Mouse (Mus musculus): ENCODE measurements around the gene Fggy.

Gene Fggy

DNA sequence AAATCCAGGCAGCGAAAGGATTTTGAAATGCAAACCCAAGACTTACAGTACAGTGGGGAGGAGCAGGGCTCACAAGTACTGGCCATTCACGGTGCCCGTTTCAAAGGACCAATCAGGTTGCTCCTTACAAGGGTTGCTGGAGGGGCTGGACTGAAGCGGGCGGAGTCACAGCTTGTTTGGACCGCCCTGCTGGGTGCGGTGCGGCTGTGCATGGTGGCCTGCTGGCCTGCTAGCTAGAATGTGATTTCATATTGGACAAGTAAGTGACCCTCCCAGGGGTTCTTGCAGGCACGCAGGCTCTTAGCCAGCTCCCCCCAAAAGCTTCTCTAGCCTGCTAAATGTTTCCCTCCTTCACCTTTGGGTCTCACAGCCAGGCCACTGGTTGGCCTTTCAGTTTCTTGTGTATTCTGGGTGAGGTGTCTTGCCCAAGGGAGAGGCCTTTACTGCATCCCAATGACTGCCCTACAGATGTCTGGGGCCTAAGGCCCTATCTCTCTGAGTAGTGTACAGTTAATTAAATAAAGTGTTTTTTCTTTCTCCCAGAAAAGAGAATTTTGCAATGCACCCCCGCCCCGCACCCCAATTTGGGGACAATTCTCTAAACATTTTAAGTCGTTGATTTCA is at the start of gene Fggy:
Gene Fggy, plus strand, starts transcription at position 175 of the 624 bp plus-strand sequence.
- in situ Hi-C loops (cut with MboI; ENCODE audit: low pct_unique_long_range_greater_than_20kb in 1 of 2, low sequenced_read_pairs in 2 of 2, unreplicated experiment in 1 of 2), result loop anchor here in 1 of 2 experiments (25.0 kb wide), 1 partner anchor 545 kb away; no protein-coding TSS in a partner anchor

DNA sequence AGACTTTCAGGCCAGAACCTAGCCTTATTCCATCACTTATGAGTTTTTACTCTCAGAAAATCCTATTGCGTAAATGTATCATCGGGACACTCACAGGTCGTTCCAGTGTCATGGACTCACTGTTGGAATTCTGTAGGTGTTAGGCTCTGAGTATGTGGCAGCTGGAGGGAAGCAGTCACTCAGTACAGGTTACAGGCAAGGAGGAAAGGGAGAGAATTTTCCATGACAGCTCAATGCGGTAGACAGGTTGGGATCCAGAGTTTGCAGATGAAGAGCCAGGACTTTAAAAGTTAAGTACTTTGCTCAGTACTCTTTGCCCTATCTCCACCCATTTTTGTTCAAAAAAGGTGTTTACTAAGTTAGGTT is 49.4 kb upstream of the Fggy start:
- in situ Hi-C loops (cut with MboI; ENCODE audit: low pct_unique_long_range_greater_than_20kb in 1 of 2, low sequenced_read_pairs in 2 of 2, unreplicated experiment in 1 of 2), result no loop called here

DNA sequence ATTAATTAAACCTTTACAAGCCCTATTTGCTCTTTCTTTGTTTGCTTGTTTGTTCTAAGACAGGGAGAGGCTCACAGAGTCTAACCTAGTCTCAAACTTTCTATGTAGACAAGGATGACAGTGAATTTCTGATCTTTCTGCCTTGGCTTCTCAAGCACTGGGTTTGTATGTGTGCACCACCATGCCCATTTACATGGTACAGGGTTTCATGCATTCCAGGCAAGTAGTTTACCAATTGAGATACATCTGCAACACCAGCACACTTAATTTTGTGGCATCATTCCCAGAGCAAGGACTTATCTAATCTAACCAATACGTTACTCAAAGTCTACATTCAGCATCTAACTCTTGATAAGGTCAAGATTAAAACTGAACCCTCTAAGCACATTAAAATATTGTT is 38.9 kb upstream of the Fggy start:
- in situ Hi-C loops (cut with MboI; ENCODE audit: low pct_unique_long_range_greater_than_20kb in 1 of 2, low sequenced_read_pairs in 2 of 2, unreplicated experiment in 1 of 2), result no loop called here

DNA sequence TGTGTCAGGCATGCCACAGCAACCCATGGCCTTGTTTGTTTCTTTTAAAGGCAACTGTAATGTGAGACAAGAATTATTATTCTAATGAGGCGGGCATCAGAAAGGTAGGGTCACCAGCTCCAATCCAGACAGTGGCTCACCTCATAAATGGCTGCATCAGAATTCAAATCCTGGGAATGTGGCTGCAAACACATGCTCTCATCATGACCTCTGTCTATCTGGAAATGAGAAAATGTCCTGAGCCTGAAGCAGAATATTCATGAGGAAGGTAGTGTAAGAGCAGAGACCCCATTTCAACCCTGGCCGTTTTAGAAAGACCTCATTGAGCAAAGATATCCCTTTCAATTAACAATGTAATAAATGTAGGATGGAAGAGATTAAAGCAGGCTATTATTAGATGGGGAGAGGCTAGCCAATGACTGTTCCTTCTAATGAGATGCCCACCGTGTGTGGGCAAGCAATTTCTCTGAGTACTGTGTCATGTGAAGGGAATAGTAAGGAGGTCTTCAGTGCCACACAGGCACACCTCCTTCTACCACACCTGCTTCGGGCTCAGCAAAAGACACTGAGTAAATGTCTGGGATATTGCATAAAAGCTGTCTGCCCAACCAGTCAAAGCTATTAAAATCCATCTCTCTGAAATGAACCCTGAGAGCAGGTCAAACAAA is 37.2 kb upstream of the Fggy start:
- in situ Hi-C loops (cut with MboI; ENCODE audit: low pct_unique_long_range_greater_than_20kb in 1 of 2, low sequenced_read_pairs in 2 of 2, unreplicated experiment in 1 of 2), result no loop called here

DNA sequence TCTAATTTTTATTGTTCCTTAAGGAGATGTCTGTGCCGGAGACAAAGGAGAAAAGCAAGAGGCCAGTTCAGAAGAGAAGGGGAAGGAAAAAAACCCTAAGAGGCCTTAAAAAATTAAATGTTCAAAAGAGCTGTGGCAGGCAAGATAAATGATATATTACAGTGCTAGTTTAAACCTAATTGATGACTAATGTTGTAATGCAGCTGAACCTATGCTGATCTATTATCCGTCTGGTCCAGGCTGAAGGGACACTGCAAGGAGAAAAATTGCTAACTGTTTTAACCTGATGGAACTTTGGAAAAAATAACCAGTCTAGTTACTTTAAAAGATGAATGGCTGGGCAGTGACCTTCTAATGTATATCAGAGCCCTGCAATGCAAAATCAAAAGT is 36.7 kb upstream of the Fggy start:
- in situ Hi-C loops (cut with MboI; ENCODE audit: low pct_unique_long_range_greater_than_20kb in 1 of 2, low sequenced_read_pairs in 2 of 2, unreplicated experiment in 1 of 2), result no loop called here

DNA sequence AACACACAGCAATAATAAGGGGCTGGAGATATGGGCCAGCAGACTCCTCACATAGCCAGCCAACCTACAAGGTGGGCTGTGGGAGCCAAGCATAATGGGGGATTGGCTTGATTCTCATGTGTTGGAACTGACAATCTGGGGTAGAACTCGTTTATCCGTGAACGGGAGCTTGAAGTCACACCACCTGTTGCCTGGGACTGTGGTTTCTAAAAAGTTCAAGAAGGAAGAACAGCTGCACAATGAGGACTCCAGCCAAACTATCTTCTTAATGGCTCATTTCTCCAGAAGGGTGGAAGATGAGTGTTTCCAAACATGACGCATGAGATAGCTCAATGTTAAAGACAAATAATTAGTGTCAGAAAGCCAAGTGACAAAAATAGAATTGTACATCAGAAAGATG is 30.7 kb upstream of the Fggy start:
- in situ Hi-C loops (cut with MboI; ENCODE audit: low pct_unique_long_range_greater_than_20kb in 1 of 2, low sequenced_read_pairs in 2 of 2, unreplicated experiment in 1 of 2), result no loop called here

DNA sequence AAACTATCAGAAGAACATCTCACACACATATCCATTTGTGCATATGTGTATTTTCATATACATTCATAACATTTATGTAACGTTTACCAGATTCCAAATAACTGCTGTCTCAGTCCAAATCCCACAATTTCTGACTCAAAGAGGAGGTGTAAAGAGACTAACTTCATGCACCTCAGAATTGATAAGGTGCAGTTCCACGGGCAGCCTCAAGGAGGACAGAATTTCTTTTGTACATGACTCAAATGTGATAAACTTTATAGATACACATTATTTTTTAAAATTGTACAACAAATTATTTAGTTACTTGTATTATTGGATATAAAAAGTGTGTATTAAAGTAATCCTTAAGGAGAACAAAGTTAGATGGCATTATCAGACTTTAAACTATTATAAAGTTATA is 26.6 kb upstream of the Fggy start:
- in situ Hi-C loops (cut with MboI; ENCODE audit: low pct_unique_long_range_greater_than_20kb in 1 of 2, low sequenced_read_pairs in 2 of 2, unreplicated experiment in 1 of 2), result no loop called here

DNA sequence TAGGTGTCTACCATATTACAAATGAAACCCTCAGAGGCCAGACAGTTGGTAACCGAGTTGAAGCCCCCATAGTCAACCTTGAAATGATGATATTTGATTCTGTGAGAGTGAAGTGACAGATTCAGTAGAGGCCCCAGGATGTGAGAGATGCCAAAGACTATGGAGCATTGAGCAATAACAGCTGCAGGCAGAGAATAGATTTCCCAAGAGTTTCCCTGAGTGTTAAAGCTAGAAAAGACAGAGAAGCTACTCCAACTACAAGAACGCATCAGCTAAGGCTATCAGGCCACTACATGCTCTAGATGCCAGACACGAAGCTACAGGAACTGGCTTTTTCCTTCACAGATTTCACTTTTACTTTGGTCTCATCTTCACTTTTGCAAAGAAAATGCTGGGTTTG is 23.4 kb upstream of the Fggy start:
- in situ Hi-C loops (cut with MboI; ENCODE audit: low pct_unique_long_range_greater_than_20kb in 1 of 2, low sequenced_read_pairs in 2 of 2, unreplicated experiment in 1 of 2), result no loop called here

DNA sequence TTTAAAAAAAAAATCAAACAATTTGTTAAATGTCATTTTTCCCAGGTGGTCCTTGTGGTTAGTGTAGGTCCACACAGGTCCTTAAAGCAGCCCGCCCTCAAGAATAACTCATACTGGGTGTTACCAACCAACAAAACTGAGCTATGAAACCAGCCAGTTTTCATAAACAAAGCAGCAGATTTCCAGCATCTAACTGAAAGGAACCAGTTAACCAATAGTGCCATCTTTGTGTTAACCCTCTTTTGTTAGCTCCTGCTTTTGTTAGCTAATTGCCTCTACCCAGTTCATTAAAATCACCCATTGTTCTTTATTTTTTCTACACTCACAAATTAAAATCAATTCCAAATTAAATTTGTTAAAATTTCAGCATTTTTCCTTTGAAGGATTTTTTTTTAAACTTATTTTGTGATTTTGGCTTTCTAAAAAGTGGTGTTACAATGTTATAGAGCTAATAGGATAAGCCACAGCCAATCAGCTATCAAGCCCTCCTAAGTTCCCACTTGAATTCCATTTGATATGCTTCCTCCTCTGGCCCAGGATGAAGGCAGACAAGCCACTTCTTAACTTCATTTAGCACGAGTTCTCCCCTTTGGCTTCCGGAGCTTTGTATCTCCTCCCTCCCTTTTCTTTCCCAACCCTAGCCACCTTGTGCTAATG is 15.8 kb upstream of the Fggy start:
- in situ Hi-C loops (cut with MboI; ENCODE audit: low pct_unique_long_range_greater_than_20kb in 1 of 2, low sequenced_read_pairs in 2 of 2, unreplicated experiment in 1 of 2), result no loop called here

DNA sequence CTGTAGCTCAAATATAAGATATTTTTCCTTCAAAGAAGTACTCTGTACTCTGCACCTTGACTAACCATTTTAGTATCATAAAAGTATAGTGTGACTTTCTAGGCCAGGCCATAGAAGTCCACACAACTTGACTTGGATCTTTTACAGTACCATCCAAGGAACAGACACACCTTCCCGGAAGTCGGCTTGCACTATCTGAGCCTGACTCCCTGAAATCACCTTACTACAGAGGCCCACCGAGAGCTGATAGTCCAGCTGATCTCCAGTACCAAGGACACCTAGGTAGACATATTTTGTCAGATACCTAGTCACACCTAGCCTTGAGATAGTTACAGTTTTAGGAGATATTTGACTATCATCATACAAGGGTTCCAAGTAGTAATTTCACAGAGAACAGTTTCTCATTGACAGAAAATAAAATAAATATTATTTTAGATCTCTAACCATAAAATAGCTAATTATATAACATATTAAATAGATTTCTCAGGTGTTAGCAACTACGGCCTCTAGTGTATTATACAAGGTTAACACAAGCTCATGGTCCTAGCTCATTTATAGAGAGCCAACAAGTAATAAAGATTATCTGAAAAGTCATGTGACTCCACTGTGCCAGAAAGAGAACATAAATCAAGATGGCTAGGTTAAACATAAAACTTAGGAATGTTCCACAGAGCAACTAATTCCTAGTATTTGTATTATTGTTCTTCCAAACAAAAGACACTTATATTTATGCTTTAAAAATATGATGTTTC is 15.1 kb upstream of the Fggy start:
- in situ Hi-C loops (cut with MboI; ENCODE audit: low pct_unique_long_range_greater_than_20kb in 1 of 2, low sequenced_read_pairs in 2 of 2, unreplicated experiment in 1 of 2), result no loop called here

DNA sequence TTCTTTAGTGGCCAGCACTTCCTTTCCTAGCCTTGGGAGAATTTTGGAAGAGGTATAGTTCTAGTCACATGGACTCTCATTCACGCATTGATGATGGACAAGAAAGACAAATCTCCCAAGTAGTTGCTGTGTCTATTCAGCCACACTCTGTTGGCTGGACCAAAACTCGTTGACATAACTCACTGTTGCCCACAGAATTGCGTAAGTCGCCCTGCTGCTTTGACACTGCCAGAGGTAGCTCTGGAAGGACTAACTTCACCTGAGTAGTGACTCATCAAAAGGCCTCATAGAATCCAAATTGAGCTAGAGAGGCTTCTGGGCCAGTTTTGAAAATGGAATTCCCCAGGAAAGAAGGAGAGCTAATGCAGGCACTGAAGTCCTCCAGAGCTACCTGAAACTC is 13.8 kb upstream of the Fggy start:
- in situ Hi-C loops (cut with MboI; ENCODE audit: low pct_unique_long_range_greater_than_20kb in 1 of 2, low sequenced_read_pairs in 2 of 2, unreplicated experiment in 1 of 2), result no loop called here

DNA sequence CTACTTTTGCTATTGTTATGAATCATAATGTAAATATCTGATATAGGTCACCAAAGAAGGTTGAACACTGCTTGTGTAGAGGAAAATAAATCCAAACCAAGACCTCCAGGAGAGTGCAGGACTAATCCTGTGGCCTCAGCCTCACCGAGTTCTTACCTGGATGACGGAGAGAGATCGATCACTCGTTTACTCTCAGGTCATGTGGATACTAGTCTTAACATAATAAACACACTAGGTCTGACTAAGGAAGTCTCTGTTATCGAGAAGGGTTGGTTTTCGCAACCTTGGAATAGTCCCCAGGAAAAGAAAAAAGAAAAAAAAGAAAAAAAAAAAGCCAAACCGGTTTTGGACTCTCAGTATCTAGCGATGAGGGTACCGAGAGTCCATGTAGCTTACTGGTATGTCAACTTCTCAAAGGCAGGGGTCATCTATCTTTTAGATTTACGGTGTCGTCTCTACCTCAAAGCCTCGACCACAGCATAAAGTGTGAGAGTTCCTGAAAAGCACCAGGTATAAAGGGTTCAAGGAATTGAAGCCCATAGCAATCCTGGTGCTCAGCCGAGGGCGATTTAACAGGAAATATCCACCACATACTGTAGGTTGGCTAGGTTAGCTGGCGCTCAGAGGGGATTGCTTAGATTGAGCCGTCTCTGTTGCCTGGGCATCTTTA is 509 bp upstream of the Fggy start:
- in situ Hi-C loops (cut with MboI; ENCODE audit: low pct_unique_long_range_greater_than_20kb in 1 of 2, low sequenced_read_pairs in 2 of 2, unreplicated experiment in 1 of 2), result loop anchor here in 1 of 2 experiments (25.0 kb wide), 1 partner anchor 544 kb away; no protein-coding TSS in a partner anchor

DNA sequence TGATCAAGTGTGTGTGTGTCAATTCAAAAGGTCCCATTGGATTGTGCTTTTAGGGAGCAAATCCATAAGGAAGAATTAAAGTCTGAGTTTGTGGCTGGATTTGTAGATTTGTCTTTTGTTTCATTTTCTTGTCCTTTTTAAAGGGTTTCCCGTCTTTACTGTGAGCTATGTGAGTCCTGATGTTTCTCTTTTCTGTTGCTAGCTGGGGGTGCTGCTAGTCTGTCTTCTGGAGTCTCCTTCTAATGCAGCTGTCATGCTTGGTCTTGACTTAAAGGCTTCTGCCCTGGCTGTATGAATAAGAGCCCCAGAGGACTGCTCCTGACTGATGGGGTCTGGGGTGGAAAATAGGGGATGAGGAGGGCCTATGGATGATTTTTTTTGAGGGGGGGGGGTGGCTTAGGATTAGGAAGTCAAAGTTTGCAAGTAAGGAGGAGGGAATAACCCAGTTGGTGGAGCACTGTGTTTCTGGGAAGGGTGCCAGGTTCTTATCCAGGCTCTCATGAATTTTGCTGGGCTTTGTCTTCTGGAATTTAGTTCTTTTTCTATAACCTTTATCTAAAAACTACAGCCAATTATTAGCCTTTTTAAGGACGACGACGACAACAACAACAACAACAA is 1.1 kb downstream of the Fggy start:
- in situ Hi-C loops (cut with MboI; ENCODE audit: low pct_unique_long_range_greater_than_20kb in 1 of 2, low sequenced_read_pairs in 2 of 2, unreplicated experiment in 1 of 2), result loop anchor here in 1 of 2 experiments (25.0 kb wide), 1 partner anchor 546 kb away; no protein-coding TSS in a partner anchor

DNA sequence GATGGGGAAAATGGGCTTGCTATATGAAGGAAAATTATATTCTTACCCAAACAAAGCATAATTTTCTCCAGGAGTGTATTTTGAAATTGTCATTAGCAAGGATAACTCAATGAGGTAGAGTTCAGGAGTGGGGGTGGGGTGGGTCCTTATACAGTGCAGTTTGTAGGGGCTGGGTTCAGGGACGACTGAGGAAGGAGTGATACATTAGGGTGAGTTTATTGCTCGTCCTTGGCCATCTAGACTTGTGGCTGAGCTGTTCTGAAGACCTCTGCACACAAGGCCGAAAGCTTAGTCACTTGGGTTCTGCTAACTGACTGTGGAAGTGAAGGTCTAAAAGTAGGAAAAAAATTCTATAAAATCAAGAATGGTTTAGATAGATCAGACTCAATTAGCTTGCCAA is 14.3 kb downstream of the Fggy start:
- in situ Hi-C loops (cut with MboI; ENCODE audit: low pct_unique_long_range_greater_than_20kb in 1 of 2, low sequenced_read_pairs in 2 of 2, unreplicated experiment in 1 of 2), result loop anchor here in 1 of 2 experiments (25.0 kb wide), 1 partner anchor 559 kb away; no protein-coding TSS in a partner anchor

DNA sequence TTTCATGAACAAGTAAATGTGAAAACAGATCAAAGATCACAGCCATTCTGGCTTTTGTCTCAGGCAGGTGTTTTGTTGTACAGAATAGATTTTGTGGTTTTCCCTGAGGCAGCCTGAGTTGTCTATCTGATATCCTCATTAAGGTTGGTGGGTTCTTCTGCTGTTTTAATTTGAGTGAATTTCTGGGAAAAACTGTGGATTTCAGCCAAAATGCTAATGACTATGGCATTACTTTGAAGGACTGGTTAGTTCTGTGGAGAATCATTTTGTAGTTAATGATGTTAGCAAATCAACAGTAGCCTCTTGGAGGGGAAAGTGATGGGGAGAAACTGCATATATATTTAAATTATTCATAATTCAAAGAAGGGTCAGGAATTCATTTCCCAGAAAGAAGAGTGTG is 16.4 kb downstream of the Fggy start:
- in situ Hi-C loops (cut with MboI; ENCODE audit: low pct_unique_long_range_greater_than_20kb in 1 of 2, low sequenced_read_pairs in 2 of 2, unreplicated experiment in 1 of 2), result loop anchor here in 1 of 2 experiments (25.0 kb wide), 1 partner anchor 561 kb away; no protein-coding TSS in a partner anchor

DNA sequence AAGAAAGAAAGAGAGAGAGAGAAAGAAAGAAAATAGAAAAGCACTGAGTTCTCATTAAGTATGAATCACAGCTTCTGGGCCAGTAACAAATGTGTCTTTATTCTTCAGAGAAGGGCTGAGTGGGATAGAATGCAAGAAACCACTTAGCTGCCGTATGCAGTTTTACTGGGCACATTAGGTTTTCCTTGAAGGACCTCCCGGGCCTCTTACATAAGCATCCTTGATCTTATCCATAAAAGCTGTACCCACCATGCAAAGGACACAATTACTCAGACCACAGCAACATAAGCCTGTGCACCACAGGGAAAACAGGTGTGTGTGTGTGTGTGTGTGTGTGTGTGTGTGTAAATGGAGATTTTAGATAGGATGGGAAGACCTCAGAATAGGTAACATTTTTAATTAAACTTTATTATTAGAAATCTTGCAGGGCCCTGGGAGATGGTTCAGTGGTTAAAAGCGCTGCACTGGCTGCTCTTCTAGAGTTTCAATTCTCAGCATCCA is 18.2 kb downstream of the Fggy start:
- in situ Hi-C loops (cut with MboI; ENCODE audit: low pct_unique_long_range_greater_than_20kb in 1 of 2, low sequenced_read_pairs in 2 of 2, unreplicated experiment in 1 of 2), result no loop called here

DNA sequence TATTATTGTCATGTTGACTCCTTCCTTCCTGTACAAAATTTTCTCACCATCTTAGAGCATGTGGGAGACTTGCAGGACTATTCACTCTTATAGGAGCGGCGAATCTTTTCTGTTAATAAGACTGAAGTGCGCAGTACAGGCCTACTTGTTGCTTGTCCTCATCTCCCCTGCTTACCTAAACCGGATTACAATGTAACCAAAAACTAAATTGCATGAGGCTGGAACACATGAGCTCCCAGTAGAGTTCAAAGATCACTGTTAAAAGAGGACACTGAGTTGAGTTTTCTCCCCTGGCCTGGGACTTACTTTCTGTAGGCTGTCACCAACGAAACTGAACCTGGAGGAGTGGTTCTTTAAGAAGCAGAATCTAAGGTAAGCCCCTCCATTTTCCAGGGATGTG is 21.9 kb downstream of the Fggy start:
- in situ Hi-C loops (cut with MboI; ENCODE audit: low pct_unique_long_range_greater_than_20kb in 1 of 2, low sequenced_read_pairs in 2 of 2, unreplicated experiment in 1 of 2), result no loop called here
